Mouse (Mus musculus) kidney, postnatal 14 days (tissue): Measurements from ENCODE around the gene Stx7.

ENCODE experiments used
- DNase-seq: peaks from one replicate; pipeline ENCODE4 v3.0.0; 2022; ENCODE audit warnings: mixed read lengths

Stx7 gene

GRCm38 (mm10) chr10:24167978-24168583, 19.0 kb downstream of the Stx7 start:
- no peak for DNase-seq

GRCm38 (mm10) chr10:24168854-24169253, 19.8 kb downstream of the Stx7 start:
- peak; percentile 52 for DNase-seq

- DNase-seq = no peak
Measured at GRCm38 (mm10) chr10:24171906-24172459, 22.9 kb downstream of the Stx7 start.

GRCm38 (mm10) chr10:24173210-24174001, 24.3 kb downstream of the Stx7 start:
- DNase-seq = peak; percentile 66

- no peak for DNase-seq
Measured at GRCm38 (mm10) chr10:24190392-24190791, 41.3 kb downstream of the Stx7 start.

- no peak for DNase-seq
Measured at GRCm38 (mm10) chr10:24191977-24192376, 42.9 kb downstream of the Stx7 start.

- DNase-seq = no peak
Measured at GRCm38 (mm10) chr10:24199303-24199702, 50.2 kb downstream of the Stx7 start.

- DNase-seq = no peak
Measured at GRCm38 (mm10) chr10:24200099-24200498, 51.0 kb downstream of the Stx7 start.

- DNase-seq = peak; percentile 9
Measured at GRCm38 (mm10) chr10:24210075-24210474, 61.0 kb downstream of the Stx7 start.

GRCm38 (mm10) chr10:24213297-24213696, 64.2 kb downstream of the Stx7 start:
- no peak for DNase-seq

- DNase-seq = no peak
Measured at GRCm38 (mm10) chr10:24217558-24218268, 68.6 kb downstream of the Stx7 start.

- no peak for DNase-seq
Measured at GRCm38 (mm10) chr10:24220931-24221330, 71.8 kb downstream of the Stx7 start.

- no peak for DNase-seq
Measured at GRCm38 (mm10) chr10:24222911-24223310, 73.8 kb downstream of the Stx7 start.

GRCm38 (mm10) chr10:24223449-24224143, 74.5 kb downstream of the Stx7 start, which contains the start of gene Moxd1:
Moxd1 (plus strand) TSS chr10:24223517.
- DNase-seq = peak; percentile 56

- DNase-seq = no peak
Measured at GRCm38 (mm10) chr10:24224591-24224990, 75.5 kb downstream of the Stx7 start.

GRCm38 (mm10) chr10:24228318-24229183, 79.4 kb downstream of the Stx7 start:
- no peak for DNase-seq

GRCm38 (mm10) chr10:24232281-24232680, 83.2 kb downstream of the Stx7 start:
- no peak for DNase-seq

GRCm38 (mm10) chr10:24235426-24236283, 86.6 kb downstream of the Stx7 start:
- DNase-seq = no peak
